Mouse (Mus musculus) natural killer cell, adult 2 months (primary cell): ENCODE measurements at regions not wholly inside any gene's neighbourhood (a gene's known extent, or its start where the extent isn't known, plus 50 kb on each side); places are given as distances from the start of the nearest gene placed in this dataset.

Source experiments
- DNase-seq, 2 experiments: peaks; one replicate each; pipeline ENCODE4 v3.0.0; 2022; ENCODE audit warnings: low spot score in 2 of 2

DNA sequence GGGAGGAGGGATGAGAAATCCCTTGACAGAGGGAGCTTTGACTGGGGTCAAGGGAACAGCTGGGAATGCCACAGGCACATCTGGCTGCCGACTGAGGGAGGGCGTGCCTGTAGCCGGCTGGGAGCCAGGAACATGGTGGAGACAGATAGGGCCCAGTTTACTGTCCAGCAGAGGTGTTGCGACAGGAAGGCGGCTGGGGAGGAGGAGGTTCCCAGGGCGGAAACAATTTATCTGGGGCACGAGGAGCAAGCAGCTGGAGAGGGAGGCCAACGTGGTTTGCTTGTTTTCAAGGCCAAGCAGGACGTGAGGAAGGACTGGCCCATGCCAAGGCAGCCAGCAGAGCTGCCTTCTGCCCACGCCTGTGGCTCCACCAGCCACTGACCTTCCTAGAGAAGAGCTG is 208.0 kb downstream of the Cyp26b1 start:
- DNase-seq: no peak

GRCm38 (mm10) chr6:84383718-84384117 is 210.0 kb downstream of the Cyp26b1 start:
- no peak for DNase-seq

DNA sequence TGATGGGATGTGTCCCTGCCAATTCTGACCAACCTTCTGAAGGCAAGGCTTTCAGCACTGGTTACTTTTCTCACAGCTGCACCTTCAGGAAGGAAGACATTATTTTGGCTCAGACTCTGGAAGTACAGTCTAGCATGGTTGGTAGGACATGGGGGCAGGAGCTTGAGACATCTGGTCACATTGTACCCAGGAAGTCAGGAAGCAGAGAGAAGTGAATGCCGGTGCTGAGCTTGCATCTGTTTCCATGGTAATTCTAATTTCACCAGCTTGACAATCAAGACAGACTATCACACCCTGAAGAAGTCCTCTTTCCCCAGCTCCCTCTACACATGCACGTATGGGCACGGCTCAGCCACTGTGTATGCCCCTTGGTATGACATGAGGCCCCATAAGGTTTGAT is 210.6 kb downstream of the Cyp26b1 start:
- no peak for DNase-seq

GRCm38 (mm10) chr6:84381571-84381970 is 212.1 kb downstream of the Cyp26b1 start:
- DNase-seq: no peak

DNA sequence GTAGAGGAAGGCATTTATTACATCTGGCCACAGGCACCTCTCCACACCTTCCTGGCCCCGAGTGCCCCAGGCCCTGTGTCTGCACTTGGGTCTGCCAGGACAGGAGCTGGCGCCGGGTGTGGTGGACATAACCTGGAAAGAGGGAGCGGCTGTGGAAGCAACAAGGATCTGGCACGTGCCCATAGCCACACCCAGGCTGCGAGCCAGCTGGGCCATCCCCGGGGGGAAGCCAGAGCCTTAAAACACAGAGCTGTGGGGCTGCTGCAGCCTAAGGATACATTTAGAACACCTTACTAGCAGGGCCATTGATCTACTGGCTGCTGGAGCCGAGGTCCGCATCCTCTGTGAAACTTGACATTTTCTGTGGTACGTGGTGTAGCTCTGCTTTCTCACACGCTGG is 217.0 kb downstream of the Cyp26b1 start:
- no peak for DNase-seq

DNA sequence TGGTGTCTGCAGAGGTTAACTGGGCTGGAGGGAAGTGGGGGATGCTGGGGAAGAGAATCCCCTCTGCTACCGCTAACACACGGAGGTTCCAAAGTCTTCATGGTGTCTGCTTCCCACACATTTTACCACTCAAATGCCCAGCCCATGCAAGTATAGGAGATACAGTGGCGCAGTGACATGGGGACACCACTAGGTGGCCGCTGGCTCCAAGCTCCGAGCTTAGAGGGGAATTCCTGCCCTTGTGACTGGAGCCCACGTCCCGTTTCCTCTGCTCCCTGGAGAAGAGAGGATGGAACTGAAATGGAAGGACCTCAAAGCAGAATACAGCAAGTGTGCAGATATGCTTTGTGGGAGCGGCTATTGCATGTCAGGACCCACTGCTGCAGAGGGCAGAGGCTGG is 218.2 kb downstream of the Cyp26b1 start:
- DNase-seq: no peak

DNA sequence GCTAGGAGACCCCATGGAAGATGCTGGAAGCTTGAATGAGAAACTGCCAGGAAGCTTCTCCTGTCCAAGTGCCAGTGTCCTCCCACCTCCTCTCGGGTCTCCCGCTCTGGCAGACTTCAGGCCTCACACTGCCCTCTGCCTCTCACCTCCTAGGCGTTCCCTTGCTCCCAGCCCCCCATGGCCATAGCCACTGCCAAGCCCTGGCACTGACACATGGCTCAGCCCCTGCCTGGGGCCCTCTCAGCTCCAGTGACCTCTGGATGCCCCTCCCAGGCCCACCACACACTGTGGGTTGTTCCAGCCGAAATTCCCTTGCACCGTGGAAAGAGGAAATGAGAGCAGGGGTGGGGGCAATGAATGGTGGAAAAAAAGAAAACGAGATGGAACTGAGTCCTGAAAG is 227.3 kb downstream of the Cyp26b1 start:
- no peak for DNase-seq

GRCm38 (mm10) chr6:84365914-84366313 is 227.8 kb downstream of the Cyp26b1 start:
- DNase-seq: no peak

GRCm38 (mm10) chr6:84364964-84365363 is 228.7 kb downstream of the Cyp26b1 start:
- no peak for DNase-seq

- no peak for DNase-seq
Observed at GRCm38 (mm10) chr6:84362331-84362730, 231.4 kb downstream of the Cyp26b1 start.

GRCm38 (mm10) chr6:84357911-84358310 is 235.8 kb downstream of the Cyp26b1 start:
- no peak for DNase-seq

DNA sequence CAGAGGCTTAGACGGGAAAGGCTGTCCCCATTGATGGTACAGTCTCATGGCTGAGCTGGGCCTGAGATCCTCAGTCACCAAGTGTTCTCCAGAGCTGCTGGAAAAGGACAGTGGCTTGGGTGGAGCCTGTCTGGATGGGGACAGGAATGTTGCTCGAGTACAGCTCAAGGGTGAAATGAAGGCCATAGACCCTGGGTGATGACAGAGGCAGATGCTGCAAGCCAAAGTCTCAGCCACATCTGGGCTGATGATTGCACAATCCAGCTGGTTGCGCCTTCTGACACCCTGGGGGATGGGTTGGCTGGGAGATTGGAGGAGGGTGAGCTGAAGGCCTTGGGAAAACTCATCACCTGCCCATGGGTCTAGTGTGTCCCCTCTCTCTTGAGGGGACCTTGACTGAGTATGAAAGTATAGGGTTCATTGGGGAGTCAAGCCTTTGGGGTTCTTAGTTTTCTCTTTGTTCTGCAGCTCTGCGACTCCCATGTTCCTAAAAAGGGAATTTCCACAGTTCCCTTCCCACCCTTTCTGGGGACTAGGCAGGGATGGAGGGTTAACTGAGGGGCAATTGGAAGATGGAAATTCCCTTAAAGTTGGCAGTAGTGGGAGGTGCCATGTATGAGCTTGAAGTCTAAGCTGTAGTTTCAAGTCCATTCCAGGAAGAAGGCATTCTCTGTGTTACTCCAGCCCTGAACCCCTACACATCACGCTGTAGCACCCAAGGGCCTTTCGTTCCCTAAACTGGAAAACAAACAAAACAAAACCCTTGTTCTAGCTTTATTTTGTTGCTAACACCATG is 240.1 kb downstream of the Cyp26b1 start:
- DNase-seq: no peak

DNA sequence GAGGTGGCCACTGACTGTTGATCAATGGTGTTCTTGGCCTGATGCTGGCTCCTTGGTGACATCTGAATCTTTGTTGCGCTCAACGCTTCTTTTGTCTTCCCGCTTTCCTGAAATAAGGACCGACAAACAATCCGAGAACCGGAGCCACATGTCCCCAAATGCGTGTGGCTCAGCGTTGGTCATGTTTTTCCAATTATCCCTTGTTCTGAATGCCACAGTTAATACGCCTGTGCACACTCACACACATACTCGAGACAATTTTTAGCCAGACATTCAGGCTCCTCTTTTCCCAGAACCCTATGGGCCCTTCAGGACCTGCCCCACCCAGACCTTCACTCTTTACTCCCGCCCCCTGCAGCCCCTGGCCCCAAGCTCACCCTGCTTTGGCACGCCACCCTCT is 248.8 kb downstream of the Cyp26b1 start:
- no peak for DNase-seq

GRCm38 (mm10) chr6:84333666-84334179 is 260.0 kb downstream of the Cyp26b1 start:
- DNase-seq: no peak

- no peak for DNase-seq
Observed at GRCm38 (mm10) chr6:84329106-84329505, 264.6 kb downstream of the Cyp26b1 start.

- DNase-seq: no peak
Observed at GRCm38 (mm10) chr6:84328030-84328390, 265.7 kb downstream of the Cyp26b1 start.

- DNase-seq: no peak
Observed at GRCm38 (mm10) chr6:84327306-84328029, 266.2 kb downstream of the Cyp26b1 start.

DNA sequence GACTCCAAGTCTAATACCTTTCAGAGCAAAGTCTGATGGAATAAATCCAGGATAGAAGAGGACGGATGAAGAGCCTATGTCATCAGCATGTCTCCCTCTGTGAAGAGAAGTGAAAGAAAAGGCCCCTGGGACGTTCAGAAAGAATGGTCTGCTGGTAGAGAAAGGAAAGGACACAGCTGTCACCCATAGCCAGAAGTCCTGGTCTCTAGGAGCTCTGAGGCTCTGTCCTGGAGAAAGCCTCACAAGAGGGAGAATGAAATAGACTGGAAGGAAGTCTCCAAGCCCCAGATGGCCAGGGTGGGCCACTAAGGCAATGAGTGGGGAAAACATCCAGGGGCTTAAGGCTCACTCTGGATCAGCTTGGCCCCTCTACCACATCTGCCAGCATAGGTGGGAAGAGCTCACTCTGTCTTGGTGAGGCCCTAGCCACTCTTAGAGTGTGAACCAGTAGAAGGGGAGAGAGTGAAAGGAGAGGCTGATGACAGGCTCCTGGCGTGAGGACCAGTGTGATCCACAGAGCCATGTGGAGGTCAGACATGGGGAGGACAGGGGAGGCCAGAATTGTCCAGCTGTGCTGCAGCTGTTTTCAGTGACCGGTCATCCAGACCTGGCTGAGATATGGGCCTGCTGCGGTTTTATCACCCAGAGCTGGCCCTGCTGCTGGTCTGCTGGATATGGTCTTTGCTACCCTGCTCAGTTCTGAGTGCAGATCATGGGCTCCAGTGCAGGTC is 268.2 kb downstream of the Cyp26b1 start:
- no peak for DNase-seq

DNA sequence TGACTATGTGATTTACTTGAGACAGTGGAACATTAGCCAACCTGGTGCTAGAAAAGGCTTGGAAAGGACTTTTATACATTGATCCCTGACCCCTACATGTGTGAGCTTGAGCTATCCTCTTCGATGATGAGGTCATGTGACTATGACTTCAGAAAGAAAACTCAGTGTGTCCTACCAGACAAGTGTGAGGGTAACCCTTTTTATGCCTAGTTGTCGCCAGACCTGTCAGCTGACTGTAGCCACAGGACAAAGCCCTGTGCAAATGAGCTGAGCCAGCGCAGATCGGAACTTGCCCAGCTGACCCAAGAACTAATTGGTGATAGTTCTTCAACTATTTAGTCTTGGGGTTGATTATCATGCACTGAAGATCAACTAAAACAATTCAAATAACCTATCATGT is 269.5 kb downstream of the Cyp26b1 start:
- DNase-seq: no peak

GRCm38 (mm10) chr6:84322528-84322927 is 271.2 kb downstream of the Cyp26b1 start:
- DNase-seq: no peak

- DNase-seq: no peak
Observed at GRCm38 (mm10) chr6:84320586-84320985, 273.1 kb downstream of the Cyp26b1 start.

DNA sequence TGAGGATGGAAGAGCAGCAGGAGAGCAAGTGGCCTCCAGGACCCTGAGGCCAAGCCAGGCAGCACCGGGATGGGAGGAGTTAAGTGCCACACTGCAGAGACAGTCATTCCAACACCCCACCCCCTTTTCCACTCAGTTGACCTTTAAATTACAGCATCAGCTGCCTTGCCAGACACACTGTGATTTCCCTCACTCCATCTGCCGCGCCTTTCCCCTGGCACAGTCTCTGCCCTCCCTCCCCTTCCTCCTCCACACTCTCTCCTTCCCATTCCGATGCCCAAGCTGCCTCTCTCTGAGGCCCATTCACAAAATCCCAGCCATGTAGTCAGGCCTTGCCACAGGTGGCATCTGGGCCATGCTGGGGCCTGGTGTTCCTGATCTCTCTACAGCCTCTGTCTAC is 274.9 kb downstream of the Cyp26b1 start:
- no peak for DNase-seq
